Mouse (Mus musculus) adrenal gland (tissue): ENCODE measurements around the gene Col13a1.

Experiments
- intact Hi-C: fragments of 180-260 bp; cut with DNase I; formaldehyde crosslinking; loops from one replicate; pipeline ENCODE4 v1.15.1; 2025

Gene Col13a1

GRCm38 (mm10) chr10:61972041-61972440 lies 6.9 kb downstream of the Col13a1 start:
- intact Hi-C loops = no loop called here

GRCm38 (mm10) chr10:61968003-61968553 lies 10.8 kb downstream of the Col13a1 start:
- intact Hi-C loops = no loop called here

- intact Hi-C loops = no loop called here
Observed at GRCm38 (mm10) chr10:61967207-61967606, 11.7 kb downstream of the Col13a1 start.

- intact Hi-C loops = no loop called here
Observed at GRCm38 (mm10) chr10:61965386-61965841, 13.5 kb downstream of the Col13a1 start.

- intact Hi-C loops = no loop called here
Observed at GRCm38 (mm10) chr10:61956718-61957117, 22.2 kb downstream of the Col13a1 start.

GRCm38 (mm10) chr10:61953916-61954315 lies 25.0 kb downstream of the Col13a1 start:
- intact Hi-C loops = no loop called here

GRCm38 (mm10) chr10:61949542-61949941 lies 29.4 kb downstream of the Col13a1 start:
- intact Hi-C loops = no loop called here

- intact Hi-C loops = no loop called here
Observed at GRCm38 (mm10) chr10:61944386-61944785, 34.5 kb downstream of the Col13a1 start.

- intact Hi-C loops = no loop called here
Observed at GRCm38 (mm10) chr10:61943480-61943879, 35.4 kb downstream of the Col13a1 start.

- intact Hi-C loops = no loop called here
Observed at GRCm38 (mm10) chr10:61942719-61943118, 36.2 kb downstream of the Col13a1 start.

GRCm38 (mm10) chr10:61936211-61937121 lies 42.4 kb downstream of the Col13a1 start:
- intact Hi-C loops = no loop called here

GRCm38 (mm10) chr10:61931678-61932077 lies 47.2 kb downstream of the Col13a1 start:
- intact Hi-C loops = no loop called here

- intact Hi-C loops = no loop called here
Observed at GRCm38 (mm10) chr10:61929901-61930300, 49.0 kb downstream of the Col13a1 start.

GRCm38 (mm10) chr10:61928725-61929651 lies 49.9 kb downstream of the Col13a1 start:
- intact Hi-C loops = no loop called here

- intact Hi-C loops = no loop called here
Observed at GRCm38 (mm10) chr10:61925691-61926090, 53.2 kb downstream of the Col13a1 start.

GRCm38 (mm10) chr10:61920655-61921365 lies 58.1 kb downstream of the Col13a1 start:
- intact Hi-C loops = no loop called here

- intact Hi-C loops = no loop called here
Observed at GRCm38 (mm10) chr10:61919924-61920654, 58.8 kb downstream of the Col13a1 start.

GRCm38 (mm10) chr10:61919496-61919895 lies 59.4 kb downstream of the Col13a1 start:
- intact Hi-C loops = no loop called here

- intact Hi-C loops = no loop called here
Observed at GRCm38 (mm10) chr10:61917066-61917465, 61.8 kb downstream of the Col13a1 start.

- intact Hi-C loops = no loop called here
Observed at GRCm38 (mm10) chr10:61911770-61912169, 67.1 kb downstream of the Col13a1 start.
